Mouse (Mus musculus): ENCODE results near the gene Ankrd42.

Ankrd42 gene

GRCm38 (mm10) chr7:92566775-92567174 is 70.2 kb downstream of the Ankrd42 start:
- DNase-seq (ENCODE audit: low spot score in 2 of 2), result no peak

DNA sequence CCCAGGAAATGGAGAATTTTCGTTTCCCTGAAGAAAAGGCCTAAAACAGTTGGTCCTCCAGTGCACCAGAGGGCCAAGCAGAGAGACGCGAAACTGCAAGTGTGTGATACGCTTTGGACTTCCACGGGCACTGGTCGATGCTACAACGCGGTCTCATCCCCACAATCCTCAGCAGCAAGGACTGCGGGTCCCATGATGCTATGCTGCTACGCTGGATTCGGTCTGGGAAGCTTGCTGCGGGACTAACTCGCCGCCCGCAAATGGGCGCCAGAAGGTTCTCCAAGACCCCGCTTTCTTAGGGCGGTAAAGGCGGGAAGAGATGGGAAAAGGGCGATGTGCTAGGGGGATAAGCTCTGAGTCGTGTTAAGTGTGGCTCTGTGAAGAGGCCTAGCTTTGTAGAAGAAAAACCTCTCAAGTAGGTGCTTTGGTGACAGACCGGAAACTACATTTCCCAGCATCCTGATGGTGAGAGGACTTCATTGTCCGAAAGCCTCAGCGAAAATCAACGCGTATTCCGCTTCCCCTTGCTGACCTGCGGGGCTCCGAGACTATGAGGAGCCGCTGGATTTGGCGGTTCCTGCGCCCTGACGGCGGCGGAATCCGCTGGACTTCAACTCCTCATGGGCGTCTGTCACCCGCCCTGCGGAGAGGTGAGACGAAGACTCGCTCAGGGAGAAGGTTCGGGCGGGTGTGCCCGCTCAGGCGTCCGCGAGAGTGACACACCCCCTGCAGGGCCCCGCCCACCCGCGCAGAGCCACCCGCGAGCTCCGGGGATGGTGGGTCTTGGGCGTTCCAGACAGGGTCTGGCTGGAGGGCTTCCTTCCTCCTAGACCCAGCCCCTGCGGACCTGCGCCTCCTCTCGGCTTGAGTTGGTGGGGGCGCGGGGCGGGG is 75.7 kb downstream of the Ankrd42 start, which contains the start of gene Ccdc90b:
Gene Ccdc90b, plus strand, starts transcription at position 164 of the 891 bp plus-strand sequence.
- DNase-seq (ENCODE audit: low spot score in 2 of 2), result peak; percentile 76 to 80

DNA sequence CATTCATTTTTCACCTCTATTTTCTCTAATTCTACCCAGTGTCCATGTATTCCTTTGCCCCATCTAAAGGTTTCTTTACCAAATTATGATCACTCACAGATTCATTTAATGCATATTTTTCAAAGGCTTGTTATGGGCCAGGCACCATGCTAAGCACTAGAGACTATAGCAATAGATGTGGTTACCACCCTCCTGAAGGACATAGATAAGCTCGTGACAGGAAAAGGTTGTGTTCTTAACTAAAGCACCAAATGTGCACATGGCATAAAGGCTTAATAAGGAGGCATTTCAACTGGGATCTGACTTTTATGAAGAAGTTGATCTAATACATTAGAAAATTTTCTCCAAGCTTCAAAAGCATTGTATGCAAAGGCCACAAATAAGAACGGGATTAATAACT is 78.2 kb downstream of the Ankrd42 start:
- no peak for DNase-seq (ENCODE audit: low spot score in 2 of 2)

DNA sequence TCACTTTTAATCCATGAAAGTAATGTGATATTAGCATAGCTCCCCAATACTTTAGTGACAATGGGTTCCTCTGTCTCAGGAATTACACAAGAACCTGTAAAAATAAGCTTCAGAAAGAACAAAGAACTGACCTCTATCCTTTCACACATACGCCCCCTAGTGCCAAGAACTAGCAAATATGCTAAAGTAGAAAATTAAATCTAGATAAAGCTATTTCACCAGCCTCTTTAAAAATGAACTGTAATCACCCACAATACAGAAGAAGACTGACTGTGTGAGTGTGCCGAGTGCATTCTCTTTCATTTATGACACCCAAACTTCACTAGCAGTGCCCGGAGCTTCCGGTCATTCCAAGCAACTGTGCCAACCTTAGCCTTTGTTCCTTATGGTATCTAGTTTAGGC is 86.0 kb downstream of the Ankrd42 start:
- DNase-seq (ENCODE audit: low spot score in 2 of 2), result peak; percentile 6 to 12

GRCm38 (mm10) chr7:92550248-92550989 is 86.5 kb downstream of the Ankrd42 start:
- DNase-seq (ENCODE audit: low spot score in 2 of 2), result no peak

- no peak for DNase-seq (ENCODE audit: low spot score in 2 of 2)
Observed at GRCm38 (mm10) chr7:92546763-92547162, 90.2 kb downstream of the Ankrd42 start.

DNA sequence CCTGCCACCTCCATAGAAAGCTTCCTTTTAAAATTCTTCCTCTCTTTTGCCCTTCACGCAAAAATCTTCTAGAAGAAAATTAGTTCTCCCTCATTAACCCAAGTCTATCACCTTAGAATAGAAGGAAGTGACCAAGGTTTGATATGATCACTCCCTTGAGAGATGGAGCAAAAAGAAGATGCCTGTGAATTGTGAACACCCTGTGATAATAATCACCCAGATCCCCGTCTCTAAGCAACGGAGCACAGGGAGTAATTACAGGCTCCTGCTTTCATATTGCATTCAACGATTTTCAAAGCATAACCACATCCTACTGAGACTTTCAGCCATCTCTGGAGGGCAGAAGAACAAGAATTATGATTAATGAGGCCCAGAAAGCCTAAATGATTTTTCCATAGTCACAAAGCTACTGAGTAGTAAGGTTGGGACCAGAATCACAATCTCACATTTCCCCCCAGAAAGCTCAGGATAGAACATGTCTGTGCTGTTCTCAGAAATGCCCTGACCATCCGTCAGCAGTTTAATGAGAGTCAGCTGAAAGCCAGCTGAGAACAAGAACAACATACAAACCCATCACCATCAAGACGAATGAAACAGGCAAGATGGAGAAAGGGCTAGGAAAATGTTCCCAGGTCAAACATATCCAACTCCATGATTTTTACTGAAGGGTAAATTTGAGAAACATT is 104.4 kb downstream of the Ankrd42 start:
- DNase-seq (ENCODE audit: low spot score in 2 of 2), result no peak

Data from natural killer cell, adult 2 months (primary cell).